Mouse (Mus musculus) heart, postnatal 14 days (tissue): ENCODE data around the gene Mylpf. TPM values are rescaled to one million over a fixed set of nuclear protein-coding genes. Genes with fewer than 3 reads are reported as not detected.
A peak's percentile ranks its signal among the peaks of the same experiment; 100 is the strongest.
"Not testable (repeated sequence)": the region's sequence is repeated elsewhere in the genome, so short reads cannot be mapped to it uniquely, and the experiment has no call there.

Experiments used
- DNase-seq, 2 experiments: peaks; one replicate each; pipeline ENCODE4 v3.0.0; 2021 to 2022
- intact Hi-C: fragments of 180-260 bp; cut with DNase I; formaldehyde crosslinking; loops from one replicate; pipeline ENCODE4 v1.15.1; 2025
- total RNA-seq, 2 experiments: library from RNA; stranded (reverse); gene quantifications; 2 replicates each; pipeline ENCODE4 v1.2.3; 2021

Gene Mylpf
- total RNA-seq, 2 experiments from 2014 or later, result 1.1 to 4.2 TPM

GRCm38 (mm10) chr7:127220440-127220839, 11.8 kb downstream of the Mylpf start:
- no peak for DNase-seq
- intact Hi-C loops, result no loop called here

GRCm38 (mm10) chr7:127223106-127223505, 14.4 kb downstream of the Mylpf start:
- intact Hi-C loops, result no loop called here
- no peak for DNase-seq

DNA sequence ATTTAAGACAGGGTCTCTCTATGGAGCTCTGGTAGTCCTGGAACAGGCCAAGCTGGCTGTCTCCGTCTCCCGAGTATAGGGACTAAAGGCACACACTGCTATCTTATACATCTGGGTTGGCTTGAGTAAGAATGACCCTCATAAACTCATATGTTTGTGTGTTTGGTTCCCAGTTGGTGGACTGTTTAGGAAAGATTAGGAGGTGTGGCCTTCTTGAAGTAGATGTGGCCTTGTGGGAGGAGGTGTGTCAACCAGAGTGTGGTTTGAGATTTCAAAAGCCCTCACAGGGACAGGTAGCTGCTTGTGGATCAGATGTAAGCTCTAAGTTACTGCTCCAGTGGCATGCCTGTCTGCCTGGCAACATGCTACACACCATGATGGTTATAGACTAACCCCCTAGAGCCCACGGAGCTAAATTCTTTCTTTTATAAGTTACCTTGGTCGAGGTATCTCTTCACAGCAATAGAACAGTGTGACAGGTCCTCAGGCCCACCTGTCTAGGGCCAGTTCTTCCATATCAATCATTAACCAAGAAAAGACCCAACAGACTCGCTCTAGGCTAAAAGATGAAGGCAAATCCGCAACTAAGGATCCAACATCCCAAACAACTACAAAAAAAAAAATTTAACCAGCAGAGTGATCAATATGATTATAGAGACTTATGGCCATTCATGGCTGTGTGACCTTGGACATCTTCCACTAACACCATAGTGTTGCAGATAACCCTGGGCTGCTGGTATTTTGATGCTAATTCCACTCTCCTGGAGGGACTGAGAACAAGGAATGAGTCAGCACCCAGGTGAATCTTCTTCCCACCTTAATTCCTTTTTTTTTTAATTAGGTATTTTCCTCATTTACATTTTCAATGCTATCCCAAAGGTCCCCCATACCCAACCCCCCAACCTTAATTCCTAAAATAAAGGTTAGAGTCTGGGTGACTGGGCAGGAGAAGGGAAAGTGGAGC, 15.1 kb downstream of the Mylpf start:
- intact Hi-C loops, result no loop called here
- no peak for DNase-seq

DNA sequence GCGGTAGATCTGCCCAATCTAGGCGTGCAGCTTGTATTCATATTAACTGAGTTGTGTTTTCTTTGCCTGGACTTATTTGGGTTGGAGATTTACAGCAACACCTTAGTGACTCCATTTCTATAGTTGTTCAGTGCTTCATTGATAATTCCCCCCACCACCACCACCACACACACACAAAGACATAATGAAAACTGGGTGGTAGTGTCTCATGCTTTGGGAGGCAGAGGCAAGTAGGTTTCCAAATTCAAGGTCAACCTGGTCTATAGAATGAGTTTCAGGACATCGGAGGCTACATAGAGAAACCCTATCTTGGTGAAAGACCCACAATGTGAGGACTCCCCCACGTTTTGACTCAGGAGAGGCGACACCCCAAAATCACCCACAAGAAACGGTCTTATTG, 15.9 kb downstream of the Mylpf start:
- intact Hi-C loops, result no loop called here
- DNase-seq, result no peak

GRCm38 (mm10) chr7:127225147-127225995, 16.7 kb downstream of the Mylpf start:
- intact Hi-C loops, result no loop called here
- no peak for DNase-seq

DNA sequence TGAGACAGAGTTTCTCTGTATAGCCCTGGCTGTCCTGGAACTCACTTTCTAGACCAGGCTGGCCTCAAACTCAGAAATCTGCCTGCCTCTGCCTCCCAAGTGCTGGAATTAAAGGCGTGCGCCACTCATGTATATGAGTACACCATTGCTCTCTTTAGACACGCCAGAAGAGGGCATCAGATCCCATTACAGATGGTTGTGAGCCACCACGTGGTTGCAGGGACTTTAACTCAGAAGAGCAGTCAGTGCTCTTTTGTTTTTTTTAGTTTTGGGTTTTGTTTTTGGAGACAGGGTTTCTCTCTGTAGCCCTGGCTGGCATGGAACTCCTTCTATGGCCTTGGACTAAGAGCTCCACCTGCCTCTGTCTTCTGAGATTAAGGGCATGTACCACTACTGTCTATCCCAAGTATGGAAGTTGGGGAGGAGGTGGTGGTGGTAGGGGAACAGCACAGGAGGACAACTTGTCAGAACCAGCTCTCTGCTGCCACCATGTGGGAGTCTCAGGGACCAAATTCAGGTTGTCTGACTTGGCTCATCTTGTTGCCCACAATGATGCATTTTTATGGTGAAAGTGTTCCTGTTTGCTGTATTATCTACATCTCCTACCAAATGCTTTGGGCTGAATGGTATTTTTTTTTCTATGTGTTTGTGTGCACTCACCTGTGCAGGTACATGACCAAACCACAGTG, 20.1 kb downstream of the Mylpf start:
- peak; percentile 85 to 89 for DNase-seq
- intact Hi-C loops, result loop anchor here (2.0 kb wide), 1 partner anchor 14 kb away; no protein-coding TSS in a partner anchor

DNA sequence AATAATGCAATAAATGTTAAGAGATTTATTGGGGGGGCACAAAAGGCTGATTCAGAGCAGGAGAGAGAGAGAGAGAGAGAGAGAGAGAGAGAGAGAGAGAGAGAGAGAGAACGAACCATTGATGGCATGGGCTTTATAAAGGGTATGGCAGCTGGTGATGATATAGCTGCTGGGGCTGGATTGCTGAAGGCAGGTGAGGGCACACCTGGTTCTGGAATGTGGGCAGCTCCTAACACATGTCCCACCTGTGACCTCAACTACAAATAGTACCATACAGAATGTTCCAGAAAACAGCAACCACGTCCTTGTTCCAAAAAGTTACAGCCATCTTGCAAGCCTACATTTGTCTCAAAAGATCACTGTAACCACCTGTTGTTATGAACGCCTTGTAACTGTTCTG, 22.7 kb downstream of the Mylpf start:
- intact Hi-C loops, result no loop called here
- DNase-seq, result no peak

DNA sequence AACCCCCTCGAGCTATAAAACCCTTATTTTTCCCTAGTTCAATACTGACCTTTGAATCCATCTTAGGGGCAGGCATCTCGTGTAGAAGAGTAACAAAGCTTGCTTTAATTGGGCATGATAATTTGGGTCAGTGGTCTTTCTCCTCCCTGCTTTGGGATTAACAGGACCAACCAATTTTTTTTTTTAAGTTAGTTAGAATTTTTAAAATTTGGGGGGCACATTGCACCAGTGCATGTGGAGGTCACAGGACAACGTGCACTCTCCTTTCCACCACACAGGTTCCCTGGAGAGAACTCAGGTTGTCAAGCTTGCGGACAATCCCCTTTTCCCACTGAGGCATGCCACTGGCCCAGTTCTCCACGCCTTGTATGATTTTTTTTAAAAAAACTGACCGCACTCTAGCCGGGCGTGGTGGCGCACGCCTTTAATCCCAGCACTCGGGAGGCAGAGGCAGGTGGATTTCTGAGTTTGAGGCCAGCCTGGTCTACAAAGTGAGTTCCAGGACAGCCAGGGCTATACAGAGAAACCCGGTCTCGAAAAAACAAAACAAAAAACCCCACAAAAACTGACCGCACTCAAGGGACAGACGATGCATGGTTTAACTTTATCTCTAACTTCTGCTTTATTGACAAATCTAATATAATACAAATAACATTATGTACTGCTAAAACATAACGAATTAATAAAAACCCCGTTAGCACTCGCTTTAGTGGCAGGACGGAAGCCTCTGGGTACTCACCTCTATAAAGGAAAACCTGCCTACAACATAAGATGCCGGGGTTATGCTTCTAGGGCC, 23.3 kb downstream of the Mylpf start:
- no peak for DNase-seq
- intact Hi-C loops, result no loop called here

DNA sequence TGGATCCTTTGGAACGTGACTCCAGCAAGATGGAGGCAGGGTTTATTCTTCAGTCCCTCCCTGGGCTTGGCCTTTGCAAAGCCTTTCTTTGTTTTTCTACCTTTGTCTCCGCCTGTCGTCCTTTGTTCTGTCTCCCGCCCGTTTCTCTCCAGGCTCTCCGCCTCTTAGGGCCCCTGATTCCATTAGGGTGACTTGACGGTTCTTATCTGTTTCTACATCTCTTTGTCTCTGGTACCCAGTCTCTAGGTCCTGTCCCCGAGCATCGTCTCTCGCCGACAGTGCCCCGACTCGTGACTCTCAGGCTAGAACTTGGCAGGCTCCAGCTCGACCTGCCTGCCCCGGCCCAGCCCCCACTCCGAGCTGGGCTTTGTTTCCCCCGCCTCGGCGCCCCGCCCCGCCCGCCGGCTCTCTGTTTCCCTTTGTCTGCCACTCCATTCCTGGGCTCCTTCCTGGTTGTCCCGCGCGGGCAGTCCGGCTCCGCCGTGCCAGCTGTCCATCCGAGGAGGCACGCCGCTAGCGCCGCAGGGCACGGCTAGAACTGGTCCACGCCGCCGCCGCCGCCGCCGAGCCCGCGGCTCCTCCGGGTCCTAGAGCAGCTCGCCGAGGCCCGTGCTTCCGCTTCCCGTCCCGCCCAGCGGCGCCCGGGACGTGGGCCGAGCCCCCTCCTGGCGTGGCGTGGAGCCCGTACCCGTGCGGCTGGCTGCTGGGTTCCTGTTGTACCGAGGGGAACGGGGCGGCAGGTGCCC, 24.1 kb downstream of the Mylpf start, which contains the start of the genes Zfp553 and Sept1:
Zfp553 (plus strand) TSS at position 440 of the 746 bp plus-strand sequence.
Sept1 (minus strand) TSS at position 509 of the 746 bp plus-strand sequence.
- intact Hi-C loops, result no loop called here
- peak; percentile 86 to 88 for DNase-seq

DNA sequence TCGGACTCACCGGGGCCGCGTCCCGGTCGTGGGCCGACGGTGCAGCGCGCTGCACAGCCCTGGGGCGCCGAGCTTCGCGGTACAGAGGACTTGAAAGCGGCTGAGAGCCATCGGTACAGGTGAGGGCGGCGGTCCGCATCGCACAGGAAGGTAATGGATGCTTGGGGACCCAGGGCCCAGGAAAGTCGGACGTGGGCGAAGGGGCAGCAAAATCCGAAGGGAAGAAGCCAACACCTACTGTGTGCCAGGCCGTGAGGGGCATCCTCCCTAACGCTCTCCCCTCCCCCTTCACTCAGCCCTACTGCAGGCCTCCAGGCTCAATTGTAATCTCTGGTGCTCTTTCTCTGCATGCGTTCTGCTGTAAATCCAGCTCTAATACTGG, 24.7 kb downstream of the Mylpf start:
- intact Hi-C loops, result no loop called here
- DNase-seq, result no peak

- no peak for DNase-seq
- intact Hi-C loops, result no loop called here
Measured at GRCm38 (mm10) chr7:127233765-127234164, 25.1 kb downstream of the Mylpf start.

DNA sequence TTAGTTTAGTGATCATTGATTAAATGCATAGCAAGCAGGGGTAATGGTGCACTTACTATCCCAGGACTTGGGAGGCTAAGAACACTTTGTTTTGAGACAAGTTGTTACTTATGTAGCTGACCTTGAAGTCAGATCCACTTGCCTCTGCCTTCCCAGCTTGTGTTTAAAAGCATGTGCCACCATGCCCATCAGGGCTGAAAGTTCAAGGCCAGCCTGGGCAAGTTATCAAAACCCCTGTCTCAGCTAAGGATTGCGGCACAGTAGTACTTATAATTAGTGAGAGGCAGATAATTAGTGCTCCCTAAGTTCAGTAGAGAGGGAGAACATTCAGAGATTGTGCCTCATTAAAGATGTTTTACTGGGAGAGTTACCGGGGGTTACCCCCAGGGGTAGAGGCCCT, 26.1 kb downstream of the Mylpf start:
- intact Hi-C loops, result no loop called here
- no peak for DNase-seq

GRCm38 (mm10) chr7:127243361-127243867, 34.7 kb downstream of the Mylpf start:
- intact Hi-C loops, result no loop called here
- DNase-seq, result no peak

GRCm38 (mm10) chr7:127243870-127244657, 35.4 kb downstream of the Mylpf start, which contains the start of gene Zfp771:
Zfp771 (plus strand) TSS chr7:127244274.
- intact Hi-C loops, result no loop called here
- peak; percentile 96 to 97 for DNase-seq

DNA sequence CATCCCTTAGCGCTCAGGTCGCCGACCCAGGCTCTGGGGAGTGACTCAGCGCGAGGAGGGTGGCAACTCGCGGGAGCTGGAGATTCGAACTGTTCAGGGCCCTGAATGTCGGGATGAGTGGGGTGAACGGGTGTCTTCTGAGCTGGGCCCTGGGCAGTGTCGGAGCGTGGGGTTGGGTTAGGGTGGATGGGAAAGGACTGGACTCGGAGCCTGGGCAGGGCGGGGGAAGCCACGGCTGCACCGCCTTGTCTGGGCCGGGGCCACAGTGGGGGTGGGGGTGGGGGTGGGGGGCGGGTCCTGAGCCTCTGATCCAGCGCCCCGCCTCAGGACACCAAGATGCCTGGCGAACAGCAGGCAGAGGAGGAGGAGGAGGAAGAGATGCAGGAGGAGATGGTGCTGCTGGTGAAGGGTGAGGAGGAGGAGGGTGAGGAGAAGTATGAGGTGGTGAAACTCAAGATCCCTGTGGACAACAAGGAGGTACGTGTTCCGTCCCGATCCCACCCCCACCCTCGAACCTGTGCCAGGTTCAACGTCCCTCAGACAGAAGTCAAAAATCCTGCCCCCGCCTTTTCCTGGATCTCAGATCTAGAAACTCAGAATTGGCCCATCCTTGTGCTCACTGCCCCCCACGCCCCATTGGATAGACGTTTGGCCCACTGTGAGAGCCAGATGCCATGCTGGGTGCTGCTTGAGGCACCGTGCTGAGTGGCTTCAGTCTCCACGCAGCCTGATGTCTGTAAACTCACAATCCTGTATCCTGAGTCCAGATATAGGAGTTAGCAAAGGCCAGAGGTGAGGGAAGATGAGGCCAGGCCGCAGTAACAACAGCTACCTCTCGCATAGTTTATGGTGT, 36.2 kb downstream of the Mylpf start:
- intact Hi-C loops, result no loop called here
- no peak for DNase-seq

GRCm38 (mm10) chr7:127250511-127250910, 41.8 kb downstream of the Mylpf start:
- DNase-seq, intact Hi-C loops: not testable (repeated sequence)

DNA sequence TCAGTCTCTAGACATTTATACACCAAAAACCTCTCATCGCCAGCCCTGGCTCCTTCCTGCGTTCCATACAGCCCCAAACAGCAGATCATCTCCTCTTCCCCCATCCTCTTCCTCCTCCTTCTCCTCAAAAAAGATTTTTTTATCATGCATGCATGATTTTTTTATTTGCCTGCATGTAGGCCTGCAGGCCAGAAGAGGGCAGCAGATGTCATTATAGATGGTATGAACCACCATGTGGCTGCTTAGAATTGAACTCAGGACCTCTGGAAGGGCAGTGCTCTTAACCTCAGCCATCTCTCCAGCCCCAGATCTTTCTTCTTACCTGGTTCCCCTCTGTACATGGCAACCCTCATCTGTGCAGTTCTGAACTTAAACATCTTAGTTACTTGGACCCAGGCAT, 43.7 kb downstream of the Mylpf start:
- no peak for DNase-seq
- intact Hi-C loops, result no loop called here
